Mouse (Mus musculus) kidney, postnatal 25 days (tissue): ENCODE measurements around the gene Lhx1.
A peak's percentile ranks its signal among the peaks of the same experiment; 100 is the strongest.

Experiments
- DNase-seq, 2 experiments: peaks; one replicate each; pipeline ENCODE4 v3.0.0; 2021; ENCODE audit warnings: mixed read lengths in 2 of 2

Gene Lhx1

DNA sequence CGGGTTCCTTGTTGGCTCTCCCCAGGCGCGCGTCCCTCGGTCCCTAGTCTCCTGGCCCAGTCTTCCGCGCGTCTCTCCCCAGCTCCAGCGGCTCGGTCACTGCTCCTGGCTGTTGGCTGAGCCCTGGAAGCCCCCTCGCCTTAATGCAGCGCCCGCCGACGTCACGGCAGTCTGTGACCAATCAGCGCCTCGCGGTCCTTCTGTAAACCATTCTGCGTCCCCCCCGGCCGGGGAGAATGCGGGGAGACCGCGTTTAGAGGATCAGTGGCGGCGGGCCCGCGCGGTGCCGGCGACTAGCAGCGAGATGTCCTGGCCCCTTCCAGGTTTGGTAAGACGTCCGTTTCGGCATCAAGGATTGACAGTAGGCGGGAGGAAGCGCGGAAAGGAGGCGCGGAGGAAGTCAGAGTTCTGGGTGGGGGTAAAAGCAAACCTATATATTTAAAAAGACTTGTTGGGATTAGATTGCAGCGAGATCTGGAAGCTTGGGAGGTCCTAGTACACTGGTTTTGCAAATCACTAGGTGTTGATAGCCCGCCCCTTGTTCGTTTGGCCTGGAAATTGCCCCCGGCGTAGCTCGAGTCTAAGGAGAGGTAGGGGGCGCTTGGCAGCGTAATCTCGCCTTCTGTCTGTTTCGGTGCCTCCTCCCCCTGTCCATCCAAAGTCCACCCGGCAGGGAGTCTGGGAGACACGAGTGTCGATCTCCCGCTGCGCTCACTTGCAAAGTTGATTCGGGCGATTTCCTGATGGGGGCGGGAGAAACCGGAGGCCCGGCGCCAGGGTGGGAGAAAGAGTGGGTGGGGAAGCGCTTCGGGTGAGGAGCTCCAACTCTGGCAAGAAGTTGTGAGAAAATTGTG is at the start of gene Lhx1:
TSS of gene Lhx1 (minus strand) at position 115 of the 854 bp plus-strand sequence.
- peak; percentile 84 to 94 for DNase-seq

GRCm38 (mm10) chr11:84574834-84575233 is 49.5 kb upstream of the Lhx1 start:
- DNase-seq: no peak

- no peak for DNase-seq
Observed at GRCm38 (mm10) chr11:84573637-84574036, 48.3 kb upstream of the Lhx1 start.

DNA sequence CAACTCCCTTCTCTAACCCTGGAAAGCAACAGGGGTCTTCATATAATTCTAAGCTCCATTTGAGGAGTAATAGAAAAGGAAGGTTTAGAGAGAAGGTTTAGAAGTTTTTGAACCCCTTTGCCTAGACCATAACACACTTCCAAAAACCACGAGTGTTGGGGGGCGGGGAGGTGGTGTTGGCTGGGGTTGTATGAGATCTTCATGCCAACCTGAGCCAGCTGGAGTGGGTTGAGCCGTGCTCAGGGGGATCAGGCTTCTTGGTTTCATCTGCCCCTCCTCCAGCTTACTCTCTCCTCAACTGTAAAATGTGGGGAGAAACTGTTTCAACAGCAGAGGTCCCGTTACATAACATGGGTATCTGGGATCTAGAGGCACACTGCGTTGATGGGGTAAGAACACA is 45.5 kb upstream of the Lhx1 start:
- DNase-seq: no peak

DNA sequence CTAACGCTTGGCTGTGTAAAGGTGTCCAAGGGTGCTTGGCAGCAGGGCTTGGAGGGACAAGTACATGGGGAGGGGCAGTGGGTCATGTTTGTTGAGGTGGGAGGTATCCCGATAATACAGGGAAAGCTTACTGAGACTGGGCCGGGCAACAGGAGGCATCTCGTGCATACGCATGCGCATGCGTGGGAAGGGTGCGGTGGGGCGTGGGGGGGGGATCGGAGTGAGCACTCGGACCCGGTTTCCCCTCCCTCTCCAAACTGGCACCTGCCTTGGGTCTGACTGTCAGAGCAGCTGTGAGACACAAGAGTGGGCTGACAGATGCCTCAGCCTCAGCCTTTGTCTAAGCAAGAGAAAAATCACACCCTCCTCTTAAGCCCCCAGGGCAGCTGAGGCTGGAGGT is 45.1 kb upstream of the Lhx1 start:
- DNase-seq: no peak

DNA sequence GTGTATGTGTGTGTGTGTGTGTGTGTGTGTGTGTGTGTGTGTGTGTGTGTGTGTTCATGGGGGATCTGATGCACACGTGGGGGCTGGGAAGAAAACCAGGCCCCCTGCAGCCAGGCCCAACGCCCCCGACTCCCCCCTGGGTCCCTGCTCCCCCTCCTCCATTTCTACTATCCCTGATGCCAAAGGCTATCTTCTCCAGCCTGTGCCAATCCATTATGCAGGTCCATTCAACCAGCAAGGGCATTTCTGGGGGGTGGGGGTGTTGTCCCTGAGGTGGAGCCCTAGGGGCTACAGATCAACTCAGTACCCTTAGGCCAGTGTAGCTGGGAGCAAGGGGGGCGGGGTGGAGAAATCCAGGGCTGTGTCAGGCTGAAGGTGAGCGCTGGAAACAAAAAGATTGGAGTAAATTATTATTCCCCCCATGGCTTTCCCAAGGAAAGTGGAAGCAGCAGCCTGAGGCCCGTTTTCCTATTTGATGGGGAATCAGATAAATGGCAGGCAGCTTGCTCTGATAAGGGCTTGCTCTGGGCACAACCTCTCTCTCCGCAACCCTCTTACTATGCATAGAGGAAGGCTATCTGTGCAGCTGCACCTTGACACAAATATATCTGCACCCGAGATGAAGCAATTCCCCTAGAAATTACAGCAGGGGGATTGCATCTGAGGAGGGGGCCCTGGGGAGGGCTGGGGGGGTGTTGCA is 43.9 kb upstream of the Lhx1 start:
- no peak for DNase-seq

DNA sequence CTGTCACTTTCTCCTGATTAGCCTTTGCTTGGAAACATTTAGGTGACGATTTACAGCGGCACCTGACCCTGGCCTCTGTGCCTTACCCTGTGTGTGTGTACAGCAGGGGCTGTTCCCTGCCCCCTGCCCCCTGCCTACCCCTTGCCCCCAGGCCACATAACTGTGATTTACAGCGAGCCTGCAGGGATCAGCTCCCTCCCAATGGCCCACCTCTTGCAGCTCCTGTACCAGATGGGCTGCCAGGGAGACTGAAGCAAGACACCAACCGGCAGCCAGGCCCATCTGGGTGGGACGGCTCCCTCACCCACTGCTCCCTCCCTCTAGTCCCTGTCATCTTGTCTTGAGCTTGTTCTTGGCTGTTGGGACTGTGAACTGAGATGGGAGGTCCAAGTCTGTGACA is 43.1 kb upstream of the Lhx1 start:
- DNase-seq: no peak

- DNase-seq: no peak
Observed at GRCm38 (mm10) chr11:84566691-84567090, 41.4 kb upstream of the Lhx1 start.

GRCm38 (mm10) chr11:84565224-84565623 is 39.9 kb upstream of the Lhx1 start:
- peak; percentile 49 to 63 for DNase-seq

GRCm38 (mm10) chr11:84563360-84563759 is 38.0 kb upstream of the Lhx1 start:
- no peak for DNase-seq

DNA sequence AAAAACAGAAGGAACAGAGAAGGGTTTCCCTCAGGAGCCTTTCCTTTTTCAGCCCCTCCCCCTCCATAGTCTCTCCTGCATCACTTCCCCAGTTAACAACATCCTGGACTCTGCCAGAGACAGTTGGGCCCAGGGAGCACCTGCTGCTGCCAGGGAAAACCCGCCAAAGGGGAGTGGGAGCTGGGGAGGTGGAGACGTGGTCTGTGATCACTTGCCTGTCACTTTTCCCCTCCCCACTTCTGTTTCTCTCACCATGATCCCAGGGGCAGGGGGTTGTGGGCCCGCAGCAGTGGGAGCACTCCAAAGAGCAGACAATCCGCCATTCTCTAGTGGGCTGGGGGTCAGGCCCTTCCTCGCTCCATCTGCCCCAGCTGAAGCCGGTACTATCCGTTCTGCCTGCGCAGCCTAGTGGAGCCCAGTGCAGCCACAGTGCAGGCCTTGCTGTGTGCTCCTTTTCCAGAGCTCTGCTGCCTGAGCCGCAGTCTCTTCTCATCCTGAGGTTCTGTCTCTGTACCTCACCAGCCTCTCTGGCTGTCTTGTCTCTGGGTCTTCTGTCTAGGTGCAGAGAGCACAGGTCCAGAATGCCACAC is 37.5 kb upstream of the Lhx1 start:
- no peak for DNase-seq

- no peak for DNase-seq
Observed at GRCm38 (mm10) chr11:84561546-84561945, 36.2 kb upstream of the Lhx1 start.

GRCm38 (mm10) chr11:84553821-84554450 is 28.6 kb upstream of the Lhx1 start:
- no peak for DNase-seq

DNA sequence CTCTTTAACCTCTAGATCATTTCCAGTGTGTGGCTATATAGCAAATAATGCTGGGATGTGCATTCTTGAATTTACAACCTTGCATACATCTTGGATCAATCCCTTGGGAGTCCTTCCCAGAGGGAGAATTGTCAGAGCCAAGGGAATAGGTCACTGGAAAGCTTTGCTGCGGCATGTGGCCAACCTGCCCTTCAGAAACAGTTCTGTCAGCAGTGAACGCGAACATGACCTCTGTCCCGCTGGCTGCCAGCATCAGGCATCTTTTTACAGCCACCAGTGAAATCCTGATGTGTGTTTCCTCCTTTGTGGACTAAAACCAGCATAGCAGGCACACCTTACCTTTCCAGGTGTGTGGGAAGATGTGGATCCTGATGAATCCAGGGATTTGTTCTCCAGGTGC is 26.0 kb upstream of the Lhx1 start:
- peak; percentile 32 to 46 for DNase-seq

DNA sequence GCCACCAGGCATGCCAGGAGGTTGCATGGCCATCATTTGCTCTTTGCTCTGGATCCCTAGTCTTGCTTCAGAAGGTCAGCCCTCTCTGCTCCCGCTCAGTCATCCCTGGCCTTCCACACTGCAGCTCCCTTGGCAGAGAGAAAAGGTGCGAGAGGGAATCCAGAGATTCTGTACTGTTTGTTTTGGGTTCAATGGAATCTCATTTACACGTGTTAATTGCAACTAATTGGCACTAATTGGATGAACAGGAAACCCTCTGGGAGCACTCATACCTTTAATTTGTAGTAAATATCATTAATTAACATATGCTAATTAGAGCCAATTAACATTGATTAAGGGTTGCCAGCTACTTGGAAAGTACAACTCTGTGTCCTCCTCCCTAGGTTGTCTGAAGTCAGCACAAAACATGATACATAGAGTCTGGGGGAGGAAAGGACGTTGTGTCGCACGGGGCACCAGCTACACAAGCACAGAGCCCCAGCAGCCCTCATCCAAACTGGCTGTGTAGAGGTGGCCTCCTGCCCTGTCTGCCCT is 24.0 kb upstream of the Lhx1 start:
- DNase-seq: no peak

DNA sequence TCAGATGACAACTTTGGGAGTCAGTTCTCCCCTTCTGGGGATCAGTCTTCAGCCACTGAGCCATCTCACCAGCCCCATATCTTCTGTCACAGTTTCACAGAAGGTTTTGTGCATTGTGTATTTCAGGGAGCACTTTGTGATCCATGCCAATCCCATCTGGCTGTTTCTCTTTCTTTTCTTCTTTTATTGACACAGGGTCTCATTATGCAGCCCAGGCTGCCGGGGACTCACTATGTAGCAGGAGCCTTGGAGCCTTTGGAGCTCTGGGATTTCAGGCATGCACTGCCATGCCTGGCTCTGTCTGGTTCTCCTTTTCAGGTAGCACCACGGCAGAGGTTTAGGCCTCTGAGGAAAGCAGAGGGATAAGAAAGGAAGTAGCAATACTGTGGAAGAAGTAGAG is 23.0 kb upstream of the Lhx1 start:
- DNase-seq: no peak

- no peak for DNase-seq
Observed at GRCm38 (mm10) chr11:84539981-84540380, 14.6 kb upstream of the Lhx1 start.

GRCm38 (mm10) chr11:84529797-84530703 is 4.7 kb upstream of the Lhx1 start:
- peak; percentile 53 to 60 for DNase-seq

GRCm38 (mm10) chr11:84529143-84529755 is 3.9 kb upstream of the Lhx1 start:
- DNase-seq: peak; percentile 47 to 76

- no peak for DNase-seq
Observed at GRCm38 (mm10) chr11:84526976-84527860, 1.9 kb upstream of the Lhx1 start.
